Mouse (Mus musculus) cortical plate, adult 2 months (tissue): Measurements from ENCODE around the gene Olfml3. TPM values are rescaled to one million over a fixed set of nuclear protein-coding genes. Genes with fewer than 3 reads are reported as not detected.

Experiments
- H3K27ac ChIP-seq: fragments of 200-500 bp; 2 replicates; pipeline ENCODE4 v1.5.1; 2012; ENCODE audit warnings: low read length, control low read depth, inconsistent platforms; ENCODE audit not compliant: insufficient read depth
- H3K4me1 ChIP-seq: fragments of 200-500 bp; 2 replicates; pipeline ENCODE4 v1.6.1; 2011; ENCODE audit warnings: low read length; ENCODE audit not compliant: control insufficient read depth, insufficient read depth
- H3K4me3 ChIP-seq: fragments of 200-500 bp; 2 replicates; pipeline ENCODE4 v1.5.1; 2011; ENCODE audit warnings: mild to moderate bottlenecking, low read length, control low read depth; ENCODE audit not compliant: insufficient read depth
- CTCF ChIP-seq: fragments of 200-500 bp; IDR thresholded peaks from 2 replicates; pipeline ENCODE4 v1.5.1; 2011; ENCODE audit warnings: mild to moderate bottlenecking, control low read depth, low read length; ENCODE audit not compliant: insufficient read depth; ENCODE audit errors: extremely low read depth
- POLR2A ChIP-seq: fragments of 200-500 bp; IDR thresholded peaks from 2 replicates; pipeline ENCODE4 v1.6.1; 2011; ENCODE audit warnings: mild to moderate bottlenecking, low read length, control low read depth; ENCODE audit not compliant: insufficient read depth; ENCODE audit errors: extremely low read depth
- polyA plus RNA-seq: library from polyadenylated mRNA; depleted of rRNA; stranded (reverse); fragments of >200 nt; gene quantifications from 2 replicates; pipeline ENCODE4 v1.2.3, GENCODE M21; 2012

The Olfml3 gene
- polyA plus RNA-seq, 1 experiment: 14.5 TPM

DNA sequence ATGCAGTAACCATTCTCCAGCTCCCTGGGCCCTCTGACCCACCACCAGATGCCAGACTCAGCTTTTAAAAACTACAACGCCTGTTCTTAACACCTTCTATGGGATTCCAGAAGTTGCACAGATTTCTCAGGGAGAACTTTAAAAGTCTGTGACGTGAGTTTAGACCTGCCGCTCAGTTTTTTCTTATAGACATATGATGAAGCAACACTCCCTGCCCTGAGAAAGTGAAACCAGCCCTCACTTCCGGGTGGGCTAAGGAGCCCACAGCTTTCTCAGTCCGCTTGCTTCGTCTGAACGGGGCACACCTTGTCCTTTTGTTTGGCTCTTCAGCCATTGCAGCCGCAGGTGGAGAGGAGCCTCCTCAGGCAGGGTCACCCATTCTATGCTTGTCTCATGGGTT is 22.9 kb downstream of the Olfml3 start:
- TF ChIP-seq CTCF (no peak), POLR2A (no peak)
- peaks cover 4% of the 10 kb centered on the region; the same call in 1 of the 2 replicates for H3K4me1 ChIP-seq
- H3K4me3 ChIP-seq: no peak overlapping the region
- no peak overlapping the region for H3K27ac ChIP-seq

DNA sequence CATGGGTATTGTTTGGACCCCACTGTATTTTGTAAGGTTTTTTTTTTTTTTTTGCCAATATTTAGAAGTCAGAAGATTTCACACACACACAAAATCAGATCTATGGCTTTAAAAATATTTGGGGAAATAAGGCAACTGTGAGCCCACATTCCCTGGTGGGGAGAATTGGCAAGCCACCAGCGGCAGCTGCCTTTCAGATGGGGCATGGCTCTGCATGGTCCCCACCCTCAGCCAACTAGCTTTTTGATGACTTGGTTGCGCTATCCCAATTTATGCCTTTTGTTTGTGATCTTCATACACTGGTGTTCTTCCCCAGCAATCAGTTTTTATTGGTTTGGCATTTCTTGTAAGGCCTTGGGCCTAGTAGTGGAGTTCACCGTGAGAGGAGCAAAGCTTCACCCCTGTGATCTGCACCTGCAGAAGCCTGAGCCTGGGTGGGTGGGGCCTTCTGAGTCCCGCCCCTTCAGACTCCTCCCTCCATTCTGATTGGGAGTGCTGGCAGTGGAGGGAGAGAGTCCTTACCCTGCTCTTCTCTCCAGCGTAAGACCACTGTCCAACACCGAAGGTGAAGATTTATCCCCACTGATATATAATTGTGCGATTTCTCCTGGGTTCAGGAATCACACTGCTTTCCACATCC is 23.4 kb downstream of the Olfml3 start:
- TF ChIP-seq CTCF (no peak), POLR2A (no peak)
- Histone ChIP-seq H3K4me1 (peaks cover 4% of the 10 kb centered on the region; the same call in 1 of the 2 replicates), H3K27ac (no peak overlapping the region), H3K4me3 (no peak overlapping the region)

DNA sequence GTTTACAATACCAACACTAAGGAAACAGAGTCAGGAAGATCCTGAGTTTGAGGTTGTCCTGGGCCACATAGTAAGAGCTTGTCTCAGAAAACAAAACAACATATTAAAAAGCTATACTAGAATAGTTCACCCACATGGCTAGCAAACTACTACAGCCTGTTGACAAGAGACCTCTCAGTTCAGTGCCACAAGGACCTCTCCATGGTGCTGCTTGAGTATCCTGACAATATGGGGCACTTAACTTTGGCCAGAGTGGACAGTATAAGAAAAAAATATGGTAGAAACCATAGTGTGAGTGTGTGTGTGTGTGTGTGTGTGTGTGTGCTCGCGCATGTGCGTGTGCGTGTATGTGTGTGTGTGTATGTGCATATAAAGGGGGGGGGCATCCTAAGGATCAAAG is 25.6 kb downstream of the Olfml3 start:
- Histone ChIP-seq H3K4me1 (peaks cover 4% of the 10 kb centered on the region; the same call in 1 of the 2 replicates), H3K27ac (no peak overlapping the region)
- TF ChIP-seq CTCF (no peak), POLR2A (no peak)

DNA sequence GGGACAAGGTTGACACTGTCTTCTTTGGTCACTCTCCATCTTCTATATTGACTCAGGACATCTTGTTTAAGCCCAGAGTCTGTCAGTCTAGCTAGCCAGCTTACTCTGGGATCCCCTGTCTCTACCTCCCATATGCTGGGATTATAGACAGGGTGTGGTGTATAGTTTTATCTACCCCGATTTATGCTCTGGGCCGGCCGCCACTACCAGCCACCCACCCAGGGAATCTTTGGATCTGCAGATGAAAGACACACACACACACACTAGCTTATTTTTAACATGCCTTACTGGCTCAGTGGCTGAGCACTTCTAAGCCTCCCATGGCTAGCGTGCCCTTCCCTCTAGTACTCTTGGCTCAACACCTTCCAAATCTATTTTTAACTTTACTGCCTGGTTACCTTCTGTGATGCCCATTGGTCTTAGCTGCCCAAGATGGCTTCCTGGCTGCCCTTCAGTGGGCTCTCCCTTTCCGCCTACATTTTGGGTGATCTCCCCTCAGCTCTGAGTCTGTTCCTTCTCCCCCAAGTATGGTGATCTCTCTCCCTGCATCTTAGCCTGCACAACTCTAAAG is 28.2 kb downstream of the Olfml3 start:
- Histone ChIP-seq H3K27ac (no peak overlapping the region), H3K4me3 (no peak overlapping the region), H3K4me1 (no peaks in the 10 kb centered on the region)
- TF ChIP-seq POLR2A (no peak), CTCF (no peak)

More for the DNA sequence above, 25.6 kb downstream of the Olfml3 start:
- H3K4me3 ChIP-seq: no peak overlapping the region

DNA sequence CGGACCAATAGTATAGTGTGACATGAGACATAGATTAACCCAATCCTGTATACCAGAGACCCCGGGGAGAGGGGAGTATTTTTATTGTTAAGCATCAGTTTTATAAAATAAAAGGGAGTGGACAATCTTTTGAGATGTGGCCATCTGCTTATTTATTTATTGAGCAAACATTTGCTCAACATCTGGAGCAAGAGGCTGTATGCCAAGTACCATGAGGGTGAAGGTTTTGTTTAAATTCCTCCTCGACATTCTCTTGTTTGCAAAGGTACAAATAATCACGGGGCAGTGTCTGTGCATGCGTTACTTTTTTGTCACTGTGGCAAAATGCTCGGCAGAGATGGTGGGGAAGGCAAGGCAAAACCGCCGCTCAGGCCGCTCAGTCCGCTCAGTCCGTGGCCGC is 32.4 kb downstream of the Olfml3 start:
- H3K27ac ChIP-seq: no peak overlapping the region
- H3K4me3 ChIP-seq: no peak overlapping the region
- H3K4me1 ChIP-seq: no peaks in the 10 kb centered on the region
- no peak for TF ChIP-seq POLR2A
- TF ChIP-seq CTCF: no peak

DNA sequence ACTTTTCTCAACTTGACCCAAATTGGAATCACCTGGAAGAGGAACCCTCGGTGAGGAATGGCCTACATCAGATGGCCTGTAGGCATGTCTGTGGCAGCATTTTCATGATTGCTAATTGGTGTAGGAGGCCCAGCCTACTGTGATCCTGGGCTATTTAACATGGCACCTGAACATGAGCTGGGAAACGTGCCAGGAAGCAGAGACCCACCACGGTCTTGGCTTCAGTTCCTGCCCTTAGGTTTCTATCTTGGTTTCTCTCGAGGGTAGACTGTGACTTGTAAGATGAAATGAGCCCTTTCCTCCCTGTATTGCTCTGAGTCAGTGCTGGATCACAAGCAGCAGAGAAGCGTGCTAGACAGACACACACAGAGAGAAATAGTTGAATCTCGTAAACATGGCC is 33.1 kb downstream of the Olfml3 start:
- TF ChIP-seq CTCF (no peak), POLR2A (no peak)
- Histone ChIP-seq H3K27ac (no peak overlapping the region), H3K4me1 (no peaks in the 10 kb centered on the region), H3K4me3 (no peak overlapping the region)

DNA sequence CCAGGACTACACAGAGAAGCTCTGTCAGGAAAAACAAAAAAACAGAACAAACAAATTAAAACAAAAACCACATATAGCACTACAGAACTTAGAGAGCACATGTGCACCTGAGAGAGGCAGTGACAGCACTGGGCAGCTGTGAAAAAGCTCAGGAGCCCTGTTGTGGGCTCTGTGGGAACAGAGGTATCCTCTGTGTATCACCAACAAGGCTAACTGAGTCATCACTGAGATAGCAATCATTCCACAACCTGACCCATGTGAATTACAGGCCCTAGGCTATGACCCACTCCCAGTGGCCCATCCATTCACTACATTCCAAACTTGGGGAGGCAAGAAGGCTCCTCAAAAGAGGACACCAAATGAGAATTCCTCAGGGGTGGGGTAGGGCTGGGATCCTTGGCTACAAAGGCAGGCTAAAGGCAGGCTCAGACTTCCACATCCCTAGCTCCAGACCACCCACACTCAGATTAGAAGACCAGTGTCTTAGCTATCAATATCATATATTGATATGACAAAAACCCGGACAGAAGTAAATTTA is 41.3 kb downstream of the Olfml3 start:
- H3K4me3 ChIP-seq: no peak overlapping the region
- H3K4me1 ChIP-seq: no peaks in the 10 kb centered on the region
- TF ChIP-seq POLR2A (no peak), CTCF (no peak)
- no peak overlapping the region for H3K27ac ChIP-seq

DNA sequence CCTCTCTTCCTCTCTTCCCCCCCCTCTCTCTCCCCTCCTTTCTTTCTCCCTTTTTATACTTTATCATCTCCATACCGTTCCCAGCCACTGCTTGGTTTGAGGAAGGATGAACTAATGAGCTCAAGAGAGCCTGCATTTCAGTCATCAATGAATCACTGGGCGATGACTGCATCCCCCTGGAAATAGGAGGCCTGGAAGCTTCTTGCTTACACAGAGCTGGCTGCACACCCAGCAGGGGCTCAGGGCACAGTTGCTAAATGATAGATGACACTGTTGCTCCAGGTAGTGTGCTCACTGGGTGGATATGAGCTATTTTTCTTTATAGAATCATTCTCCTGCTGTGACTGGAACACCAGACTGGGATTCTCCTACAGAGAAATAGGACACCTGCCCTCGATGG is 42.2 kb downstream of the Olfml3 start:
- Histone ChIP-seq H3K4me3 (no peak overlapping the region), H3K27ac (no peak overlapping the region), H3K4me1 (no peaks in the 10 kb centered on the region)
- TF ChIP-seq CTCF (no peak), POLR2A (no peak)

DNA sequence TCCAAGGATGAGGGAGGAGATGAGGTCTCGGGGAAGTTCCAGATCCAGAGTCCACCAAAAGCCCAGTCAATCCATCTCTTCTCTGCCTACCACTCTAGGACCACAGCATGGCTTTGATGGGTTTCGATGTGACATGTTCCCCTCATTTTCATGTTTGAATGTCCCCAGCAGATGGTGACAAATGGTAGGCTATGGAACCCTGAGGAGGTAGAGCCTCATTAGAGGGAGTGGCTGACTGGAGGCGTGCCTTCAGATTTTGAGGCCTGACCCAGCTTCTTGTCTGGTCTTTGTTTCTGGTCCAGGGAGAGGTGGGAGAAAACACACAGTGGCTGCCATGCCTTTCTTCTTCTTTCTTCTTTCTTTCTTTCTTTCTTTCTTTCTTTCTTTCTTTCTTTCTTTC is 47.3 kb downstream of the Olfml3 start:
- TF ChIP-seq CTCF: peak; percentile 30; the same call in 1 of the 2 replicates
- no peak for TF ChIP-seq POLR2A
- no peaks in the 10 kb centered on the region for H3K4me1 ChIP-seq
- H3K27ac ChIP-seq: no peak overlapping the region
- H3K4me3 ChIP-seq: no peak overlapping the region

DNA sequence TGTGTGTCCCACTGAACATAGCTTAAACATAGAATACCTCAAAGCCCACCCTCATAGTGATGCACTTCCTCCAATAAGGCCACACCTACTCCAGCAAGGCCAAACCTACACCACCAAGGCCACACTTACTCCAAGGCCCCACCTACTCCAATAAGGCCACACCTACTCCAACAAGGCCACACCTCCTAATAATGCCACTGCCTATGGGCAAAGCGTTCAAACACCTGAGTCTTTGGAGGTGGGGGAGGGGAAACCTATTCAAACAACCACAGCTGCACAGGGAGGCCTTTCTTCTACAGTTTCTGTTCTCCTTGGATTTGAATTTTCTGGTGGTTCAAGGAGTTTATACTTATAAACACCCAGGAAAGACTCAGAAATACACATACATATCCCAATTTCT is 48.8 kb downstream of the Olfml3 start:
- TF ChIP-seq CTCF: no peak
- no peak for TF ChIP-seq POLR2A
- H3K27ac ChIP-seq: no peak overlapping the region
- no peak overlapping the region for H3K4me3 ChIP-seq
- no peaks in the 10 kb centered on the region for H3K4me1 ChIP-seq
